Mouse (Mus musculus): ENCODE measurements around the gene Galt.
"Not testable (repeated sequence)": the region's sequence is repeated elsewhere in the genome, so short reads cannot be mapped to it uniquely, and the experiment has no call there.

Gene Galt

GRCm38 (mm10) chr4:41740380-41741157, 14.5 kb upstream of the Galt start:
- peak; percentile 78 for DNase-seq (ENCODE audit: low spot score)

- peak; percentile 88 for DNase-seq (ENCODE audit: low spot score)
These were observed 13.9 kb upstream of the Galt start for GRCm38 (mm10) chr4:41741158-41741560.

GRCm38 (mm10) chr4:41744131-41744530, 10.9 kb upstream of the Galt start:
- DNase-seq (ENCODE audit: low spot score) = no peak

GRCm38 (mm10) chr4:41745021-41745420, 10.0 kb upstream of the Galt start:
- no peak for DNase-seq (ENCODE audit: low spot score)

- DNase-seq (ENCODE audit: low spot score) = peak; percentile 90
These were observed 594 bp downstream of the Galt start, which contains the start of gene Sigmar1 for GRCm38 (mm10) chr4:41755338-41756305. TSS of gene Sigmar1 (minus strand) at chr4:41756157.

GRCm38 (mm10) chr4:41756440-41756839, 1.4 kb downstream of the Galt start:
- no peak for DNase-seq (ENCODE audit: low spot score)

GRCm38 (mm10) chr4:41757321-41757720, 2.3 kb downstream of the Galt start:
- DNase-seq (ENCODE audit: low spot score) = no peak

- no peak for DNase-seq (ENCODE audit: low spot score)
These were observed 3.0 kb downstream of the Galt start for GRCm38 (mm10) chr4:41758021-41758420.

GRCm38 (mm10) chr4:41758701-41759100, 3.7 kb downstream of the Galt start:
- no peak for DNase-seq (ENCODE audit: low spot score)

- peak; percentile 67 for DNase-seq (ENCODE audit: low spot score)
These were observed 4.2 kb downstream of the Galt start for GRCm38 (mm10) chr4:41759206-41759605.

GRCm38 (mm10) chr4:41759656-41760287, 4.7 kb downstream of the Galt start:
- no peak for DNase-seq (ENCODE audit: low spot score)

GRCm38 (mm10) chr4:41760288-41760721, 5.3 kb downstream of the Galt start:
- DNase-seq (ENCODE audit: low spot score) = peak; percentile 91

GRCm38 (mm10) chr4:41760911-41761310, 5.9 kb downstream of the Galt start:
- DNase-seq (ENCODE audit: low spot score) = no peak

GRCm38 (mm10) chr4:41761680-41762079, 6.7 kb downstream of the Galt start:
- DNase-seq (ENCODE audit: low spot score) = no peak

GRCm38 (mm10) chr4:41762099-41762687, 7.2 kb downstream of the Galt start:
- peak; percentile 63 for DNase-seq (ENCODE audit: low spot score)

GRCm38 (mm10) chr4:41762688-41763114, 7.7 kb downstream of the Galt start:
- peak; percentile 82 for DNase-seq (ENCODE audit: low spot score)

GRCm38 (mm10) chr4:41763176-41763575, 8.1 kb downstream of the Galt start:
- not testable (repeated sequence) for DNase-seq (ENCODE audit: low spot score)

GRCm38 (mm10) chr4:41767301-41767700, 12.3 kb downstream of the Galt start:
- DNase-seq (ENCODE audit: low spot score) = not testable (repeated sequence)

GRCm38 (mm10) chr4:41772946-41773345, 17.9 kb downstream of the Galt start:
- peak; percentile 46 for DNase-seq (ENCODE audit: low spot score)

- peak; percentile 82 for DNase-seq (ENCODE audit: low spot score)
These were observed 18.5 kb downstream of the Galt start for GRCm38 (mm10) chr4:41773502-41773901.

- DNase-seq (ENCODE audit: low spot score) = peak; percentile 90
These were observed 19.0 kb downstream of the Galt start, which contains the start of gene Ccl27a for GRCm38 (mm10) chr4:41774002-41774401. TSS of gene Ccl27a (minus strand) at chr4:41774247.

GRCm38 (mm10) chr4:41774506-41774905, 19.5 kb downstream of the Galt start:
- not testable (repeated sequence) for DNase-seq (ENCODE audit: low spot score)

All from testis, postnatal 10 days (tissue).